Mouse (Mus musculus) urinary bladder, postnatal 25 days (tissue): ENCODE measurements around the gene Frem2.

Source experiments
- DNase-seq: peaks from one replicate; pipeline ENCODE4 v3.0.0; 2022; ENCODE audit warnings: low spot score

The Frem2 gene

DNA sequence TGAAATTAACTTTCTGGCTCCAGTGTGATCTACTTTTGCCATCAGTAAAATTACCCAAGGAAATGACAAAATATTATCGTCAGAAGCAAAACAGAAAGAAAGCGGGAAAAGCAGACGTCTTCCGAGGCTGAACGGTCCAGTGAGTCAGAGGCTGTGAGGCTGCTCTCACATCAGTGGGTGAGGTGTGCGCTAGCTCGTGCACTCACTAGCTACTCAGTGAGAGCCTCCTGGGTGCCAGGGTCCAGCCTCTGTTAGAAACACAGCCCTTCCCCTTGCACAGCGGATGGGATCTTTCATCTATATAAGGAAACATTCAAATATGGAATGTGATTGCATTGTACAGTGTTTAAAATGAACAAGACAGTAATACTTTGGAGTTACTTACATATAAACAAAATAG, 36.8 kb downstream of the Frem2 start:
- DNase-seq: no peak

DNA sequence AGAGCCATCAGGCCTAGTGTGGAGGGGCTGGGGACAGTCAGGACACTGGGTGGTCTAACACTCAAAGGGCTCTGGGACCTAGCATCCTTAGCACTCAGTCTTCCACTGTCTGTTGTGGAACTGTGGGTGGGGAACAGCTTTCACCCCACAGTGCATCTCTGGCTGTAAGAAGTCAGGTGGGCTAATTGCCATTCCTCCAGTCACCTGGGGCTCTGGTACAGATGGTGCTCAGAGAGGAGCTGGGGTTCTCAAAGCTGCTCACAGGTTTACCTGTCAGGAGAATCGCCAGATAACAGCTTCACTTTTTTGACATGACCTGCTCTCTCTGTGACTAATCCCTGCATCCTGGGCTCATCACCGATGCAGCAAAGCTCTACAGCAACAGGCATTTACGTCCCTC, 46.0 kb downstream of the Frem2 start:
- DNase-seq: no peak

DNA sequence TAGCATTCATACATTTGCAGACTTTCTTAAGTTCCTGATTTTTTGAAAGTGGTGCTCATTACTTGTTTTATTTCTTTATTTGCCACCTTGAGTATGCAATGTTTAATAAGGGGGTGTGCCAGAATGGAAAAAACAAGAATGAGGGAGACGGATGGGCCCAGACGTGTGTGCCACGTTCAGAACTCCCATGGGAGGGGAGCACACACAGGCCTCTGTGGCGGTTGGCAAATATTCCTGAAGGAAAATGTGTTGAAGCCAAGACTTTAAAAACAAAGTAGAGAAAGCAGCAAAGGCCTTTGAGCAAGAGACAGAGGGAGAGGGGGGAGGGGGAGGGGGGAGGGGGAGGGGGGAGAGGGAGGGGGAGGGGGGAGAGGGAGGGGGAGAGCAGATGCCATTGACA, 47.3 kb downstream of the Frem2 start:
- DNase-seq: no peak

DNA sequence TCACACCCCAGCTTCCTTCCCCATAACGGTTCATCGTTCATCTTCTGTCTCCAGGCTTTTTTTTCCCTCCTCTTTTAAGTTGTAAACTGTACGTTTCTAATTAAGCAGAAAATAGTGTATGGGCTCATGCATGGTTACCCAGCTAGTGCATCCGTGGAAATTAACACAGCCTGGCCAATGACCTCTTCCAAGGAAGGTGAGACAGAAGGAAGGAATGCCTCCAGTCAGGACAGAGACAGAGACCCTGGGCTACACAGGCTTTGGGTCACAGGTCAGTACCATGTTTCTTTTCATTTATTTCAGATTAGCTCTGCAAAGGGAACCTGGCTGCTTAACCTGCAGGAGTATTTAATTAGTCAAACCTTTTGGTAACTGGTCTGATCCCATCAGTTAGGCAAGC, 57.0 kb downstream of the Frem2 start:
- DNase-seq: no peak

DNA sequence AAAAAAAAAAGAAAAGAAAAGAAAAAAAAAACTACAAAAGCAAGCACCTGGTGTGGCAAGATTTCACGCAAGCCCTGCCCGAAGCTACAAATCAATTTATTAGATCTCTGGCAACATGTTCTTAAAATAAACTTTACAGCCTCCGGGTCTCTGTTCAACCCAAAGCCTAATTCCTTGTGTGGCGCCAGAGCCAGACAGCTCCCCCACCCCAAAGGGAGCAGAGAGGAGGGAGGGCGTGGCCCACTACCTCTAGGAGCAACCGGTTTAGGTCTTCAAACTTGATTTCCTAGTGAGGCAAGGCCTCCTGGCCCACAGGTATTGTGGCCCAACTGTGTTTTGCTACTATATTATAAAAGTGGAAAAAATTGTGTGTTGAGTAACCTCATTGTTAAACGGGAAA, 57.8 kb downstream of the Frem2 start:
- no peak for DNase-seq

DNA sequence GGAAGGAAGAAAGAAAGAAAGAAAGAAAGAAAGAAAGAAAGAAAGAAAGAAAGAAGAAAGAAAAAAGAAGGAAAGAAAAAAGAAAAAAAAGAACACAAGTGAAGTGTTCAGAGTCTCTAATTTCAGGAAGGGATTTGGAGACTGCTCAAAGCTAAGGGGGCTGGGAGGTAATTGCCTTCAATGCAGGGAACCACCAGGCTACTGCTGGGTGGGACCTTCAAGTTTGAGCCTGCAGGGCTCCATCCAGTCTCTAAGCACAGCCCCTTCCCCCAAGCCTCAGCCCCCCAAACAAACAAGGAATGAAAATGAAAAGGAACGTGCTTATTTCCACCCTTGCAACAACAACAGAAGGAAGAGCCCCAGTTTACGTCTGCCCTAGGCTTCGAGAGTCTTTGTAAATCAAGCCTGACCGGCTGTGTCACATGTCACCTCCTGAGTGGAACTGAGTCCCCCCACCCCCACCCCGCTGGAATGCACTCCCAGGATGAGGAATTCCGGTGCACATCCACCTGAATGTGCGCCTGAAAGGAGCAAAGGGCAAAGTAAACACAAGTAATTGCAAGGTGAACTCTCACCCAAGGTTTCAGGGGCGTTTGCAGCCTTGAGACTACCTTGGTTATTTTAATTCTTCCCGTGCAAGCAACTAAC, 58.9 kb downstream of the Frem2 start:
- DNase-seq: no peak

DNA sequence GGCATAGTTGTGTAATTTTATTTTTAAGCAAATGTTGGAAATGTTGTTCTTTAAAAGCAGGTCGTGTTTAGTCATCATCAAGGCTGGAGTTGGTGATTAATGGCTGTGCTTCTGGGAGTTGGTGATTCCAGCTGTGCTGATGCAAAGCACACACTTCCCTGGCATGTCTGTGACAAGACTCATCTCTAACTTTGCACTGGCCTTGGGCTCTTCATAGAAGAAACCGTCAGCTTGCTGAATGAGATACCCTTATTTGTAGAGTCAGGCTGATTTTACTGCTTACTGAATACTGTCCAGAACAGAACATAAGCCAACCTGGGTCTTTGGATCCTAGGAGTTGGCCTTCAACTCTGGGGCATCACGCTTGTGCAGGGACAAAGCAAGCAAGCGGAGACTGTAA, 62.7 kb downstream of the Frem2 start:
- no peak for DNase-seq

DNA sequence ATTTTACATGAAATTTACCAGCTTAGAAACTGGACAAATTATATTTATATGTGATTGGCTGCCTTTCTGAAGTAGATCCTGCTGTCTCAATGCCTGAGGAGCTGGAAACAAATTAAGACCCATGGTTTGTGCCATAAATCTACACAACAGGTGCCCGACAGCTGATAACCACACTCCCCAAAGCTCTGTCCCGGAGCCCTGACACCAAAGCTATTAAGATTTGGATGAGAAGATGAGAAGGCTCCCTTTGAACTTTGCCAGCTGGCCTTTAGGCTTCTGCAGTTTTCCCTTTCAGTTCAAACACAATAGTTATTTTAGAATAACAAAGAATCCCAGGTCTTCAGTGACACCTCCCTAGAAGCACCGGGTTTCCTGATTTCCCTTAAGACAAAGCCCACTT, 63.4 kb downstream of the Frem2 start:
- DNase-seq: no peak

DNA sequence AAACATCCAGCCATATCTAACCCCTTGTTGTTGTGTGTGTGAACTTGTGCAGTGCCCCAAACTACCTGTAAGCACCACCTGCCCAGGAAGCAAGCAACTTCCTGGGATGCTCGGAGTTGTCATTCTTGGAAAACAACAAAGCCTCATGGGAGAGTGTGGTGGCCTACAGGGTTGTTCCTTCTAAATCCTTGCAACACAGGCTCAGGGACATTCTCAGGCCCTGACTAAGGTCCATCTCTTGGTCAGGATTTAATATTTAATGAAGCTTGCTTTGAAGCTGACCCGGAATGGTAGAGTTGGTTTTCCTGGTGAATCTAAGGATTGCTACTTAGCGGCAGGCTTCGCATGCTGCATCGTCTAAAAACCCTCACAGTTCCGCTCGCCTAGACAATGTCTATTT, 65.1 kb downstream of the Frem2 start:
- no peak for DNase-seq

DNA sequence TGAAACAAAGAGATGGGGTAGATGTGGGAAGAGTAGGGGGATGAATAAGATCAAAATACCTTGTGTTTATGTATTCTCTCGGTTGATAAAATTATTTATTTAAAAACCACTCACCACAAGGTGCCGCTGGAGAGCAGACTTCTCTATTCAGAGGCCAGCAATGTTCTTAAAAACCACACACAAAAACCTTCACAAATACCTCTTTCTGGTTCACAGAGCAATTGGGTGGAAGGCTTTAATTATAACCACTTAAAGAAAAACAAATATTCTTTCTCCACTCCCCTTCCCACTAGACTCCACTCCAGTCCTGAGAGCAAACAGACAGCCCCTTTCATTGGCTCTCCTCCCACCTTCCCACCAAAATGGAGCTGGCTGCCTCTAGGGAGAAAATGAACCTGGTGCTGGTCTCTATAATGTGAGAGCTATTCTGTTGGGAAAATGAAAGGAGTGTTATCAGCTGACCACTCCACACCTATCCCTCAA, 67.0 kb downstream of the Frem2 start:
- DNase-seq: peak; percentile 57

DNA sequence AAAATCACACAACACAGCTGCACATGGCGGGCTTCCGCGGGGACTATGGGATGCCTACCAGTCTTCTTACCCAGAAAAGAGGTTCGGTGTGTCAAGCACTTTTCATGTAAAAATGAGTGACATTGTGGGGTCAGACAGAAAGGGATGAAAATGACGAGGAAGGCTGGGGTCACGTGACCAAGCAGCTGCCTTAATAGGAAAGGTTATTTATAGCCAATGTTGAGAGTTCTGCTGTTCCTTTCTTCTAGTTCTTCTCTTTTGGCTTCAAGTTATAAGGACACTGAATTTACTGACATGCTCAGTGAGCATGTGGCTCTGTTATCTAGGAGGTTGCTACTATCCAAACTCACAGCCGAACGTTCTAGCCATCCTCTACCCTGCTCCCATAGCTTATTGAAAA, 73.9 kb downstream of the Frem2 start:
- no peak for DNase-seq

DNA sequence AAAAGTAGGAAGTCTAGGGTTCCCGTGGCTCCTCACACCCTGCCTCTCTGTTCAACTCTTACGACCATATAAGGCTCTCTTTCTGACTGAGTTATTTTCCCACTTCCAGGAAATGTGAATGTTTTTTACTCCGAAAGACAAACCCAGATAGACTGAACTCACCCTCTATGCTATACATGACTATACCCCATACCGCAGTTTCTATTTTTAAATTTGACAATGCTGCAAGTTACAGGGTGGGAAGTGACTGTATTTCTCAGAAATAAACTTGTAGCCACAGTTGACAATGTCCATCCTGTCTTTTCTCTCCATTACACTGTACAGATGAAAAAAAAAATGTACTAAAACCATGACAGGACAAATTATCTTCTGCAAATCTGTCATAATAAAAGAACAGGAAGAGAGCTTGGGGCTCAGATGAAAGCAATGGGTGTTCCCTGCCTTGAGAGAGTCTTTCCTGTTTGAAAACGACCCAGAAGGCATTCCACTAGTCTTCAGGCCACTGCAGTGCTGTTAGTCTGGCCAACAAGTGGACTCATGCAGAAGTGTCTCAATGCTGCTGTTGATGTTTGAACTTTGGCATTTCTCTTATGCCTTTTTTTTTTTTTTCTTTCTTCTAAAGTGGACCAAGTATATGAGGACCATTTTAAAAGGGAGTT, 76.4 kb downstream of the Frem2 start:
- no peak for DNase-seq

DNA sequence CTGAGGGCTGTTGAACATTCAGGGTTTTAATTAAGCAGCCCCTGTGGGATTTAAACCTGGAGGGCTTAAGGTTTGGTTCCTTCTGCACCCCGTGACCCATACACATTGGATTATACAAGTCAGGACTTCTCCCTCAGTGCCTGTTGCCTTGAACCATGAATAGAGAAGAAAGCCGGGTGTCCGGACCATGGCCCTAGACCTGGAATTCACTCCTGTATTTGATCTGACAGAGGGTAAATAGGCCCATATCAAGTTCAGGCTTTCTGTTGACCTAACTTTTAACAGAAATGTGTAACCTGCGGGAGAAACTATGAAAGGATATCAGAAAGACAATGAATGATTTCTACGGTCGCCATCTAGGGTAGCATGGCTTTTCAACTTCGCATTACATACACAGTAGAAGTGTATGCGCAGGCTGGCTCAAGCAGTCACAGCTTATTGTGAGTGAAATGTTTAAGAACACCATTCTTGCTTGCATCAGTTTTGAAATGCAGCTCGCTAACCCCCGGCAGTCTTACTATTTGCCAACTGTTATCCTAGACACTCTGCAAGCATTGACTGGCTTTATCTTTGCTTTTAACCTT, 77.9 kb downstream of the Frem2 start:
- DNase-seq: no peak

DNA sequence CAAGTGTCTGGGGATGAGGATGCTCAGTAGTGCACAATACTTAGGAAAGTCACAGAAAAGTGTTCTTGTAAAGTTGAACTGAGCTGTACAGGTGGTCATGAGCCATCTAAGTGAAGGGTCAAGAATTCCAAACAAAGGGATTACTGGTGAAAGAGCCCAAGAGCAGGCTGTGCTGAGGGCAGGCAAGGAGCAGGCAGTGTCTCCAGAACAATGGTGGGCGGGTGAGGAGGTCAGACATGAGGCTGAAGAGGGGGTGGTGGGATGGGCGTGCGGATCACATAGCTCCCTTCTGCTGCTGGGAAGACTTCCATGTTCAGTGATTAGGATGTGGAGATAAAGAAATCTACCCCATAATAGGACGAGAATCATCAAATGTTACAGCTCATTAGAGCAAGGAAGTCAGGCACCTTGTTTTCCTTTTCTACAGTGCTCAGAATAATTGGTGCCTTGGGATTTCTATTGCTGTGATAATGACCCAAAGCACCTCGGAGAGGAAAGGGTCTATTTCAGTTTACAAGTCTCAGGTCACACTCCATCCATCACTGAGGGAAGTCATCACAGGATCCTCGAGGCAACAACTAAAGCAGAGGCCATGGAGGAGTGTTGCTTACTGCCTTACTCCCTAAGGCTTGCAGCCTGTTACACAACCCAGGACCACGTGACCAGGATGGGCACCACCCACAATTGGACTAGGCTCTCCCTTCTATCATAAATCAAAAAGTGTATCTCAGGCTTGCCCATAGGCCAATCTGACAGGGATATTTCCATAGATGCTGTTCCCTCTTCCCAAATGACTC, 80.6 kb downstream of the Frem2 start:
- DNase-seq: no peak

DNA sequence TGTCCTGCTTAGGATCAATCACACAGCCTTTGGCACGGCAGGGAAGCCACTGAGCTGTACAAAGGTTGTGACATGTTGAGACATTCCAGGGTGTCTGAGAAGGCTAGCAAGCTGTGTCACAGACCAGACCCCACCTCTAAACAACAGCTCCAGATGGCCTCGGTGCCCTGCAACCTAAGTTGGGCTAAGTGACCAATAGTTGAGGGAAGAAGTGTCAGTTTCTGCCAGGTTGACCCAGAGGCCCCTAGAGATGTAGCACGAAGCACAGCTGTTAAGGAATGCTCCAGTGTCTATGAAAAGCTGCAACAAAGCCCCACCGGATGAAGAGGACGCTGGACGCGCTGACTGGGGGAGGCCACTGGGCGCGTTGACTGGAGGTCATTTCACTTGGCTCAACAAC, 83.0 kb downstream of the Frem2 start:
- DNase-seq: no peak

DNA sequence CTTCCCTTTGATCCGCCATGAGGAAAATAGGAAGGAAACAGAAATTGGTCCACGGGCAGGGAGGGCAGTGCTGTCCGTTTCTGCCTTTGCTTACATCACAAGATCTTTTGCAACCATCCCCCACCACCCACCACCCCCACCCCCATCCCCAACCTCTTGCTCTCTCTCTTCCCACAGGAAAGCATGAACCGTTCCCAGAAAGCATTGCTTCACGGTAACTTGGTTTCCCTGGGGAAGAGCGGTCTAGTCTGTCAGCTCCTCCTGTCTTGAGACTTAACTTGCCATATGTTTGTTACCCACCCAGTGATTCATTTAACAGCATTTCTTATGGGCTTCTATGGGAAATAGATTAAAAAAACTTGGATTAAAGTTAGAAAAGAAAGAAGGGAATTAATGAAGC, 85.5 kb downstream of the Frem2 start:
- no peak for DNase-seq

DNA sequence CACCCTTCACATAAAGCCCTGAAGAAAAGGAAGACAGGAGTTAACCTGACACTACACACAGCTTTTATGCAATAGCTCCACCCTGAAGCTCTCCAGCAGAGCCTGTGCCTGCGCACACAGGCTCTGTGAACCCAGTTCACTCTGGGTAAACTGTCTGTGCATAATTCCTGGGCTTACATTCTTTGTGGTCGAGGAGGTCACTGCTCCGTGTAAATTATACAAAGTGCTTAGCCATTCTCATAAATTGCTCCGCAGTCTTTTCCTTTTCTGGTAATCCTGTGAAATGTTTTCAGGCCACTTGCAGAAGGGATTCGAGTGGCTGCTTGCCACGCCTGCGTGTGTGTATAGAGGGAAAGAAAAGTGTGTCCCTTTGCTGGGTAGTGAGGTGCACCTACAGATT, 92.6 kb downstream of the Frem2 start:
- no peak for DNase-seq

DNA sequence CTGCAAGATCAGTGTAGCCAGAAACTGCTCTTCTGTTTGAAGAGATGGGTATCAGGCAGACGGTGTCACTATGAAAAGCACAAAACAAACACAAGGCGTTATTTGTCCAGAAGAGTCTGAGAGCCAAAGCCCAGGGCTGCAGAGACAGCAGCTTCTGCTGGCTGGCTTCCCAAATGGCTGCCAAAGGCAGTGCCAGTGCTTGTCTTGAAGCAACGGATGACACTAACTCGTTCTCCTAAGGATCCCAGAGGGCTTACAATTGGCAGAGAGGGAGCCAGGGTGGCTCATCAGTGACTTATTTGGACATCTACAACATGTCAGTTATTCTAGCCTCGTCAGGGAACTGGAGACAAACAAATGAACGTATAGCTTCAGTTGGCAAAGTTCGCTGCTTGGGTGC, 93.4 kb downstream of the Frem2 start:
- DNase-seq: no peak

DNA sequence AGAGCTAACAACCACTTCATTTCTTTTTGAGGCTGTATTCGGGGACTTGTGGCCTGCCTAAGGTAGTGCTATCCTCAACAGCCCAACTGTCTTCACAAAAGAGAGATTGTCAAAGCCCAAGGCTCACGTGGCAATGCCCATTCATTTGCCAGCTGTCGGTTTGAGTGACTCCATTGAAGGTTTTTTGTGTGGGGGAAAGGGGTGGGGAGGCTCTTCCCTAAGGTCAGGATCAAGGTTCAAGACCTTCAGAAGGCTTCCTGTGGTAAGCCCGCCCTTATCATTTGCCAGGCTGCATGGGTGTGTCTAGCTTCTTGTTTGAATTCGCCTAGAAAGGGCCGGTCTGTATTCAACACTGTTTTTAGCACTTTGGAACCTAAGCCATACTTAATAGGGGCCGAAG, 95.3 kb downstream of the Frem2 start:
- no peak for DNase-seq

DNA sequence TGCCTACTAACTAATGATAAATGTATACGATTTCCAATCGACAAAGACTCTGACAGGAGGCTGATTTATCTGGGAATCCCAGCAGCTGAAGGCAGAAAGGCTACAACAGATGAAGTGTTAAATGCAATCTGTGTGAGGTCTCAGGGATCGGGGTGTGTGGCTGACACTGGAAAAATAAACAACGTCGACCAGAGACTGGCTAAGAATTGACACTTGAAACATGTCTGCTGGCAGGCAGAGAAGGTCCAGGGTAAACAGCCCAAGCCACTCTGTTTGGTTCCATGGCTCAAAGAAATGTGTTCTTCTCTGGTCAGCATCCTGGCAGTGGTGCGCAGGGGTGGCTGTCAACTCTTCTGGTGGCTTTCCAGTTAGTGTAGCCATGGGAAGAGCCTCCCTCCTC, 98.1 kb downstream of the Frem2 start:
- DNase-seq: no peak

DNA sequence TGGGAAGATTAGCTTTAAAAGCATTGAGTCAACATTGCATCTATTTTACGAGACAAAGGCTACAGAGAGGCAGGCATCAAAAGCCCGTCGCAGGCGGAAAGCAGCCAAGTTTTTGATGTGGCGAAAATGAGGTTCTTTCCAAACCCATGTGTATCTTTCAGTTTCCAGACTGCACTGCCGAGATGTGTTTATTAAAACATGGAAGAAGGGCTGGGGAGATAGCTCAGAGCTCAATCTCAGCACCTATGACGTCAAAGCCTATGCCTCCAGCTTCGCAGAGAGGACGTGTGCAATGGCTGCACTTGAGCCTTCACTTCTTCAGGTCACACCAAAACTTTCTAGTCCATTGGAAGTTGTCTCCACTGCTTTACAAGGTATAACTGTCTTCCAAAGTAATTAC, 98.9 kb downstream of the Frem2 start:
- DNase-seq: no peak

DNA sequence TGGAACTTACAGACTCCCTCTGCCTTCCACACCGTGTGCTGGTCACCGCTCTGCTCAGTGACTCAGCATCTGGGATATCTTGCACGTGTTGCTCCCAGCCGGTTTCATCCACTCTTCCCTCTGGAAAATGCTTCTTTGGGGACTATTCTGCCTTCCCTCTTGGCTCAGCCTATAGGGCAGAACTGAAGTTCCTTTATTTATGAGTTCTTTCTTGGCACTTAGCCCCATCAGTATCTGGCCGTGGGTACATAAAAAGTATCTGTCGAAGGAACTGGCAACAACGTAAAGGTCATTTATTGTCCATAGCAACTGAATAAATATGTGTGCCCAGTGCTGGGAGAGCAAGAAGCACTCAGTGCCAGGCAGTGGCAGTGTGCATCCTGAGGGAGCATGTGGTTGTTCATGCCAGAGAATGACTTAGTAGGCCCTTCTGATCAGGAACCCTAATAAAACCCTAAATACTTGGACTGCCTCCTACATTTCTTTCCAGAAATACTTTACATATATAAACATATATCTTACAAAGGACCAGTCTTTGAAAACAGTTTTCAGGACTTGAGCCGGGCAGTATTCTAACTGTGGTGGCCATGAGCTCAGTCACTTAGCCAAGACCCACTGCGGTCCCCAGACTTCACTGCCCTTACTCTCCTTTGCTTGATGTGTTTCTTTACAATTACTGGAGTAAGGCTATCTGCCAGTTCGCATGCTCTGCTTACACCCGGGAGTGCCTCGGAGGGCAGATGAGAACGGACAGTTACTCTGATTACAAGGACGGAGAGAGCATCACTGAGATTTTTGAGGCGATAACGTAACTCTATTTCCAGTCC, 99.6 kb downstream of the Frem2 start:
- DNase-seq: no peak
